Mouse (Mus musculus) megakaryocyte, embryonic 14.5 days (primary cell): Measurements from ENCODE around the gene 2810004N23Rik.

Experiments used
- FLI1 ChIP-seq: IDR thresholded peaks from 2 replicates; pipeline ENCODE4 v1.6.1; 2012; ENCODE audit warnings: low read length, inconsistent platforms, mixed read lengths
- GATA1 ChIP-seq: IDR thresholded peaks from 3 replicates; pipeline ENCODE4 v1.6.1; 2012; ENCODE audit warnings: mixed read lengths, low read length, inconsistent platforms, borderline replicate concordance

GRCm38 (mm10) chr8:124809419-124809818, 53.5 kb downstream of the 2810004N23Rik start:
- TF ChIP-seq GATA1: no peak
- no peak for TF ChIP-seq FLI1
